Mouse (Mus musculus) gastrocnemius, postnatal 14 days (tissue): ENCODE results near the gene Chrne. TPM values are rescaled to one million over a fixed set of nuclear protein-coding genes. Genes with fewer than 3 reads are reported as not detected.

Experiments used
- DNase-seq: peaks from one replicate; pipeline ENCODE4 v3.0.0; 2021; ENCODE audit warnings: mixed read lengths
- intact Hi-C: fragments of 180-260 bp; cut with DNase I; formaldehyde crosslinking; loops from one replicate; pipeline ENCODE4 v1.15.1; 2025; ENCODE audit warnings: low total_unique reads
- total RNA-seq, 2 experiments: library from RNA; stranded (reverse); gene quantifications; 2 replicates each; pipeline ENCODE4 v1.2.3; 2021

The Chrne gene
- total RNA-seq, 2 experiments from 2014 or later, result 38.7 to 39.4 TPM

DNA sequence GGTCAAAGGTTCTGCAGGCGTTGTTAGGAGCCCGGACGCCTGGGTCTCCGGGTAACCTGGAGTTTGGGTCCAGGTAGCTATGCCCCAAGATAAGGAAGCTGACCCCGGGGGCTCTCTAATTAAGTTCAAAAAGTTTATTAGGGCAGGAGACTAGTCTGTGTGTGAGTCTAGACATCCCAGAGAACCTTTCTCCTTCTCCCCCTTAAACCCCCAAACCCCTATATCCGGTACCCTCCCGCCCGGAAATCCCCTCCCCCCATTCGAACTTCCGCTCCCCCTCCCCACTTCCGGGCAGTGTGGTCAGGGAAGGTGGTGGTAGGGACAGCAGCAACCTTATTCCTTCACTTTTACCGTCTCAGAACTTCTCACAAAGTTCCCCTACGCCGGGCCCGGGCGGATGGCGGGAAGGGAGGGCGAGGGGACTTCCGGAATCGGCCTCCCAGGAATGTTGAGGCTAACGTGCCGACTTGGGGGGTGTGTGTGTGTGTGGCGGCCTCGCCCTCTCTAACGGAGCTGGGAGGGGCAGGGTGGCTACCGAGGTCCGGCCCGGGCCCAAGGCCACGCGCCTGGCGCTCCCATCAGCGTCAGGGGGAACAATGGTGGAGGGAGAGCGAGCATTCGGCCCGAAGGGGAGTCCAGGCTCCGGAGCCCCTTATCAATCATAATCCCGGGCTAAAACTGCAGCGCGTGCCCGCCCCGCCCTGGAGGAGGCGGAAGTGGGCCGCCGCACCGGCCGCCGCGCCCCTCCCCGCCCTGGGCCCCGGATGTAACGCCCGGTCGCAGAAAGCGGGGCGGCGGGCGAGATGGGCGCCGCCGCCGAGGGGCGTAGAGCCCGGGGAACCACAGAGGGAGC lies 34.6 kb upstream of the Chrne start:
- DNase-seq, result peak; percentile 70
- intact Hi-C loops, result no loop called here

DNA sequence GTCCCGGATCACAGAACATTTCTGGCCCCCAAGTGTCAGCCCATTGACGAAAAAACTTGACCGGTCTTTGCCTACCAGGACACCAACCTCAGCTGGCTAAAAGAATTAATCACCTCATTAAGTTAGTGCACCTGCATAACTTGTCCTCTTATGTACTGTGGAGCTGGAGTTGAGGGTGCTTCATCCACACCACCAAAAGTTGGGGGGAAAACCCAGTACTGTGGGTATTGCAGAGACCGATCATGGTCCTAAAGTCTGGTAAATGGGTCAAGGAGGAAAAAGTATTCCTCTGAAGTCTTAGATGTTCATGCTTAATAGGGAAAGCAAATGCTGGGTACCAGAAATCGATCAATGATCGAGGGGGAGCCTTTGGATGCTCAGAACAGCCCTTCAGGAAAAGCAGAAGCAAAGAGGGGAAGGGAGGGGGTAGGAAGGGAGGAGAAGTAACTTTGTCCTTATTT lies 33.9 kb upstream of the Chrne start:
- intact Hi-C loops, result no loop called here

DNA sequence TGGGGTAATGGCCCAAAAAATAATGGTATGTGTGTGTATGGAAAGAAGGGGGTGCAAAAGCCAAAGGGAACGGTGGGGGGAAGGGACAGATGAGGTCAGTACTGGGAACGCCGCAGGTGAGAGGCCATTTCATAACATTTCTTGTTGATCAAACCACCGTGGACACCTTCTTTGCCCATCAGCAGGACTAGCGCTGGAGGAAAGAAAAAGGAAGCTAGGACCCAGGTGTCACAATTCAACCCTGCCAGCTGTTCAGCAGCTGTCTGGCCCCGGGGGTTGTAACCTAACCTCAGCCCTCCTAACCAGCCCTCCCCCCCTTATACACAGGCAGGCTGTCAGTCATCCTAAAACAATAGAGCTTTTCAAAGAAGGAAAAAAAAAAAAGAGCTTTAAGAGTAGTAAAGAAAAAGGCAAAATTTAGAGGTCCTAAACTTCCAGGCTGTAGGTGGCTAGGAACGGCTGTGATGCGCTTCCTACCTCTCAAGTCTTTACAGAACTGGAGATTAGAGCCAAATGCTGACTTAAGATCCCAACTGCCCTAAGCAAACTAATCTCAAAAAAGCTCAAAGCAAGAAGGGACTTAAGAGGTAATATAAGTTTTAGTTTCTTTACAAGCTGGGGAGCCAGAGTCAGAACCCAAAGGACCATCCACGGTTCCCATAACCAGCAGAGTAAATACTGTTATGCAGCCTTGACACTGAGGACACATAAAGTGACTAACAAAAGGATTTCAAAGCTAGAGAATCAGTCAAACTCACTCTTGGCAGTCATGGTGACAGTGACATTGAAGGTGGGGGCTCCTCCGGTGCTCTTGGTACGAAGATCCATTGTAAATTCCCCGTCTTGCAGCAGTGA lies 33.2 kb upstream of the Chrne start:
- intact Hi-C loops, result no loop called here
- DNase-seq, result no peak

More for the DNA sequence above, 33.9 kb upstream of the Chrne start:
- no peak for DNase-seq

DNA sequence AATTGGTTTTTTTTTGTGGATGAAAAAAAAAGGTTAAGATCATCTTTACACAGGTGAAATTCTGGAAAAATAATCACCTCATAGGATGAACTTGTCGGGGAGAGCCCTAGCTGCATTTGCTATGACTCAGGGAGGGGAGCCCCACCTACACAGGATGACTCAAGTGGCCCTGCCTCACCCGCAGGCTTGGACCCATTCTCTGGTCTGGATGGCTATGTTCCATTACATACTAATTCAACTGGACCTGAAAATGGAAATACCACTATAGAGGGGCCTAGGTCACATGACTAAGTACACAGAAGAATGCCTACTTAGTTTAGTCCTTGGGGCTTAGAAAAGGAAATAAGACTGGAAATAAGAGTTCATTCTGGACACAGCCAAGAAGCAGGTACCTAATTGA lies 32.4 kb upstream of the Chrne start:
- intact Hi-C loops, result no loop called here
- no peak for DNase-seq

DNA sequence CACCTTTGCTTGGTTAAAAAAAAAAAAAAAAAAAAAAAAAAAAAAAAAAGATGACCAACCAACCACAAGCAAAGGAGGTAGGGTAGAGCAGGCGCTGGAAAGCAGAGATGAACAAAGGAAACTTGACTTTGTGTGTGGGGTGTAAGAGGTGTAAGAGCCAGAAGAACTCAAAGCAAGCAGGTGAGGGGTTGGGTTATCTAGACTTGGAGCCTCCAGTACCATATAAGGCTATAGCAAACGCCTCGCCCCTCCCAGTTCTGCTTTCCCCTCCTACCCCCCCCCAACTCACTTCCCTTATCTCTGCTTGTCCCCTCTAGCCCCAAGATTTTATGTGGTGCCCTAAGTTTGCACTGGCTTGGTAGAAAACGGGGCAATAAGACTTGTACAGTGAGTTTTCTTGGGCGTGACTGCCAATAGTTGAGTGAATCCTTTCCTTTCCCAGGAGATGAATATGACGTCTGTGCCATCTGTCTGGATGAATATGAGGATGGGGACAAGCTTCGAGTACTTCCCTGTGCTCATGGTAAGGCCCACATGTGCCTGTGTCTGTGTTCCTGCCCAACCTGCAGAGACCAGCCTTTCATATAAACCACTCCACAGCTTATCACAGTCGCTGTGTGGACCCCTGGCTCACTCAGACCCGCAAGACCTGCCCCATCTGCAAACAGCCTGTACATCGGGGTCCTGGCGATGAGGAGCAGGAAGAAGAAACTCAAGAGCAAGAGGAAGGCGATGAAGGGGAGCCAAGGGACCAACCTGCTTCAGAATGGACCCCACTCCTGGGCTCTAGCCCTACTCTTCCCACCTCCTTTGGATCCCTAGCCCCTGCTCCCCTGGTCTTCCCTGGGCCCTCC lies 31.5 kb upstream of the Chrne start:
- DNase-seq, result no peak
- intact Hi-C loops, result no loop called here

DNA sequence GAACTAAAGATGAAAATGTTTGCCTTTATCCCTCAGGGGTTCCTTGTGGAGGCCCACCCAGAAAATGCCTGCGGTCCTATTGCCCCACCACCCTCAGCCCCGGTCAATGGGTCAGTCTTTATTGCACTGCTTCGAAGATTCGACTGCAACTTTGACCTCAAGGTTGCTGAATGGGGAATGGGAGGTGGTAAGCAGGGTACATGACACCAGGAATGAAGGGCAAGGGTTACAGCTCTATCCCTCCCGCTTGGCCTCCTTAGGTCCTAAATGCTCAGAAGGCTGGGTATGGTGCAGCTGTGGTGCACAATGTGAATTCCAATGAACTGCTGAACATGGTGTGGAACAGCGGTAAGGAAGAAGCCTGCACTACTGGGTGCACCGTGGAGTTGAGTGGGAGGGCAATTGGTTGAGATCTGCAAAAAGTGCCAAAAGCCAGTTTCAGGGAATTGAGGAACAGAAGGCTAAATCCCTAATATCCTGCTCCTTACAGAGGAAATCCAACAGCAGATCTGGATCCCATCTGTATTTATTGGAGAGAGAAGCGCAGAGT lies 30.2 kb upstream of the Chrne start:
- DNase-seq, result no peak
- intact Hi-C loops, result no loop called here

DNA sequence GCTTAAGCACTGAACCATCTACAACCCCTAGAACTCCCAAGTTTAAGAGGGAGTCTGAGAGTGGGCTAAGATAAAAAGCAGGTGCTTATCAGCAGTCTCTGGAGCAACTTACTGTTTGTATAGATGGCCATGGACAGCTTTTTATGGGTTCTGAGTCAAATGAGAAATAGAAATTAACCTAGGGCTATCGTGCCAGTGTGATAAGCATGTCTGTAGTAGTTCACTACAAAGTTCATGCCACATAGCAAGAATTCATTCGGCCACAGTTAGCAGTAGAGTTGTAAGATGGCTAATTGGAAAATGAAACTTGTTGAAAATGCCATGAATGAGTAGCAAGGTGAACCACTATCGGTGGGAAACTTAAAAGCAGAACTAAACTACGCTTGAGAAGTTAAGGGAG lies 29.5 kb upstream of the Chrne start:
- intact Hi-C loops, result no loop called here

DNA sequence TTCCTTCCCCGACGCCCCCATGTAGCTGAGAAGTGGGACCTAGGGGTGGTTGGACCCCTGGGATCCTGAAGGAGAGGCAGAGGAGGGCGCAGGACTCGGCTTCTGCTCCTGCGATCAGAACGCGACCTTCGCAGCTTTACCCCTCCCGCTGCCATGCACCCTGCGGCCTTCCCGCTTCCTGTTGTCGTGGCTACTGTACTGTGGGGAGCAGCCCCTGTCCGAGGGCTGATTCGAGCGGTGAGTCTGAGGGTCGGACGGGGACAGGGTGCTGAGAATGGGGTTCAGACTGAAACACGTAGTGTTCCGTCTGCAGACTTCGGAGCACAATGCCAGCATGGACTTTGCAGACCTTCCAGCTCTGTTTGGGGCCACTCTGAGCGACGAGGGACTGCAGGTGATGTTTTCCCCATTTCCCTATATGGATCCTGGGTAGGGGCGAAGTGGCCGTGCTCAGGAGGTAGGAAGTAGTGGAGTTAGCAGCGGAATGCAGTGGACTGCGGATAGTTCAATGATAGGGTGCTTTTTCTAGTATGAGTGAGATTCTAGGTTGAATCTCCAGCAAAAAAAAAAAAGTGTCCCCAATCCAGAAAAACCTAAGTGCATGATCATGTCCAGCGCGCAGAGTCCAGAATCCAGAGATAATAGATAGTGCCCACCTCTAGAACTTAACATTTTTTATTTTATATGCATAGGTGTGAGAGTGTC lies 28.9 kb upstream of the Chrne start:
- intact Hi-C loops, result no loop called here
- DNase-seq, result no peak

More for the DNA sequence above, 29.5 kb upstream of the Chrne start:
- no peak for DNase-seq

DNA sequence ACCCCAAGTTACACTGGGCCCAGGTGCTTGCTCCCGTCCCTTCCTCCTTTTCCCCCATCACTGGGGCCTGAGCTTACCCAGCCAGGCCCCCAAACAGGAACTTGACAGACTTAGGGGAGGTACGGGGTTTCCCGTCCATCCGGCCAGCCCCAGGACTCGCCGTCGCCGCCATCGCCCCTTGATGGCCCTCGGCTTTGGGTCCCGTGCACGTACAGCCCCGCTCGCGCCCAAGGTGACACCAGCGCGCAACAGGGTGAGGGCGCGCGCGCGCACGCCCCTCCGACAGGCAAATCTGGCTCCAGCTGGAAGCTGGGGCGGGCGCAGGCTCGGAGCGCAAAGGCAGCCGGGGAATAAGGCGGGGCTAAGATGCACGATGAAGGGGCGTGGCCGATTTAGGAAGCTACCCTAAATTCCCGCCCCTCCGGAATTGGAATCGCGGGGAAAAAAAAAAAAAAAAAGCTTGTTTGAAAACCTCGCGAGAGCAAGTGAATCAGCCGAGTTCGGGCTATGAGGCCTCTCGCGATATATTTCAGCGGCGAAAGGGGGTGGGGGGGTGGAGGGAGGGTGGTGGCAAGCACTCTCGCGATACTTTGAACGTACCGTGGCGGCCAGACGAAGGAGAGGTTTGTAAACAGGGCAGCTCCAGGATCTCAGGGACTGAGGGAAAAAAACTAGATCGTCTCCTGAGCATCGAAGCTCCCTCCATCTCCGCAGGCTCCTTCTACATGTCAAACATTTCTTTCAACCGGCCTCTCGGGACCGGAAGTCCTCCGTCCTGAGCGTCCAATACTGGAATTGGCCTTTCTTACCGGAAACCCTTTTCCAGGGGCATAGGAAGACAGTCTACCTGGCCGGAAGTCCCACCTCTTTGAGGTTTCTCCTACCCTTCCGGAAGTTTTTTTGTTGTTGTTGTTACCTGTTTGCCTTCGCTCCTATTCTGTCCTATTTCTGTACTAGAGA lies 28.0 kb upstream of the Chrne start, which contains the start of the genes Rnf167 and Slc25a11:
TSS of gene Rnf167 (plus strand) at position 545 of the 960 bp plus-strand sequence.
TSS of gene Slc25a11 (minus strand) at position 789 of the 960 bp plus-strand sequence.
- DNase-seq, result peak; percentile 96
- intact Hi-C loops, result no loop called here

DNA sequence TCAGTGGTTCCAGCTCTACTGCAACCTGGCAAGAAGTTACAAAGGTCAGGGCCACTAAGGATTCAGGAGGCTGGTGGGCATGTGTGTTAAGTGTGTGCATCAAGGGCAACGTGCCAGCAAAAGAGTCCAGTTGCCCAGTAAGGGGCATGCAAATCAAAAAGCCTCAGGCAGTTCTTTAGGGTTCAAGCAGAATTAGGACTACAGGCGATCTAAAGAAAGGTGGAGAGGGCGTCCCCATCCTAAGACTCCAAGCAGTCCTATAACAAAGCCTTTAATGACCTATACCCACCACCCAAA lies 27.2 kb upstream of the Chrne start:
- no peak for DNase-seq
- intact Hi-C loops, result no loop called here

DNA sequence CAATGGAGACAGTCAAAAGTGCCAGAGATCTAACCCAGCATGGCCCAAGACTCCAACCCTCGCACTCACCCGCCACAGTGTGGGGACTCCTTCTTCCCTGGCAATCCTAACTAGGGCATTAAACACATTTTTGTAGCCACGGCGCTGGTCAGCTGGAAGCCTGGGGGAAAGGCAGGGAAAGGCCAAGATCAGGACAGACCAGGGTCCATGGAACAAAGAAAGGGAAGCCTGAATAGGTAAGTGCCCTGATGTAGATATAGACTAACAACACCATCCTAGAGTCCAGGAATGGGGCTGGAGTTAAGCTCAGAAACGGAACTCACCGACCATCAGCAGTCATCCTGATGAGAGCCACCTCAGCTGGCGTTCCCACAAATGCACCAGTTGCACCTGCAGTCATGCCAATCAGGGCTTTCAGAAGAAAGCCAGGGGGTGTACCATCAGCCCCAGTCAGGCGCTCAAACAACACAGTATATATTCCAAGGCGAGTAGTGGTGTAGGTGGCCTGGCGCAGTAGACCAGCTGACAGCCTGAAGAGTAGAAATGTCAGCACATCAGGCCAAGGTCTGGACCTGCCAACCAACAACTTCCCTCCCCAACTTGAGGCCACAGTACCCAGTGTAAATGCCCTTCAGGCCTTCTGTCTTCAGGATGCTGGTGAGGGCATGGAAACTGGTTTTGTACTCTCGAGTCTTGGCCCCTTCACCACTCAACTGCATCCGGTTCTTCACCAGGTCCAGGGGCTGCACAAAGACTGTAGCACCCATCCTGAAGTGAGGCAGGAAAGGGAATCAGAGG lies 26.6 kb upstream of the Chrne start:
- intact Hi-C loops, result no loop called here
- DNase-seq, result no peak

DNA sequence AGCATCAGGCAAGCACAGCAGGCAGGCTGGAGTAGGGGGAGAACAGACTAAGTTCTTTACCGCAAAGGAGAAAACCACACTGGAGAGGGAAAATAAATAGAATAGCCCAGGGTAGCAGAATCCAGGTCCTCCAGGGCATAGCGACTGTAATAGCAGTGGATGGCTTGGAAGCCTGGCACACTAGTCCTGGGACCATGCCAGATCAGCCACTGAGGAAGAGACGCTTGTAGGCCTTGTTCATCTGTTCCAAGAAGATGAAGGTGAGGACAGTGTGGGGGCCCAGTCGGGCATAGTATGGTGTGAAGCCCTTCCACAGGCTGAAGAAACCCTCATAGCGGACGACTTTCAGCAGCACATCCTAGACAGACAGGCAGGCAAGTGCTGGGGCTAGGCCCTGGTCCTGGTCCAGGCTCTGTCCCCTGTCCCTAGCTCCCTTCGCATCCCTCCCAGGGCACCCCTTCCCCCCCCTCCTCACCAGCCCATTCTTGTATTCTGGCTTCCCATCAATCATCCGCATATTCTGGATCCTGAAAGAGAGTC lies 25.6 kb upstream of the Chrne start:
- DNase-seq, result no peak
- intact Hi-C loops, result no loop called here

DNA sequence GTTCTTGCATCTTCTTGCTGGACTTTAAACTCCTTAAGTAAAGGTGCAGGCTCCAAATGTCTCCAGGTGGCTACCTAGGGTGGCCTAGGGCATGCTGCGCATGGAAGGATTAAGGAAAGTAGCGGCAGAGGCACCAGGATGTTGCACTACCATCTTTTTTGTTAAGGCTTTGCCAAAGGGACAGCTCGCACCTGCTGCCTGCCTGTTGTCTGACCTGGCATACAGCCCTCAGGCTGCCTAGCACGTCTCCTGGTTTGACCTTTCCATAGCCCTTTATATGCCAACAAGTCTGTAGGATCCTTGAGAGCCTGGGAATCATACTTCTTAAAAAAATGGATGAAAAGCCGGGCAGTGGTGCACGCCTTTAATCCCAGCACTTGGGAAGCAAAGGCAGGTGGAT lies 24.0 kb upstream of the Chrne start:
- no peak for DNase-seq
- intact Hi-C loops, result no loop called here

DNA sequence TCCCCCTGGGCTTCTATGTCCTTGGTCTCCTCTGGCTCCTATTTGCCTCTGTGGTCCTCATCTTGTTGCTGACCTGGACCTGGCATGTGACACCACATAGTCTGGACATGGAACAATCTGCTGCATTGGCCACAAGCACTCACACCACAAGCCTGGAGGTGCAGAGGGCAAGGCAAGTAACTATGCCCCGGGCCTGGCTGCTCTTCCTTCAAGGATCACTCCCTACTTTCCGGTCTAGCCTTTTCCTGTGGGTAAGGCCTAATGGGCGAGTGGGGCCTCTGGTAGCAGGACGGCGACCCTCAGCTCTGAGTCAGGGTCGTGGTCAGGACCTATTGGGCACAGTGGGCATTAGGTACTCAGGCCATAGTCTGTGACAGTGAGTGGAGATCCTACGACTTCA lies 22.2 kb upstream of the Chrne start:
- intact Hi-C loops, result no loop called here
- no peak for DNase-seq

DNA sequence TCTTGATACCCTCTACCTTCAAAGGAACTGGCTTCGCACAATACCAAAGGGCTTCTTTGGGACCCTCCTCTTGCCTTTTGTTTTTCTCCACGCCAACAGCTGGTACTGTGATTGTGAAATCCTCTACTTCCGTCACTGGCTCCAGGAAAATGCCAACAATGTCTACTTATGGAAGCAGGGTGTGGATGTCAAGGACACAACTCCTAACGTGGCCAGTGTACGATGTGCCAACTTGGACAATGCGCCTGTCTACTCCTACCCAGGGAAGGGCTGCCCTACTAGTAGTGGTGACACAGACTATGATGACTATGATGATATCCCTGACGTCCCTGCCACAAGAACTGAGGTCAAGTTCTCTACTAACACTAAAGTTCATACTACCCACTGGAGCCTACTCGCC lies 21.0 kb upstream of the Chrne start:
- DNase-seq, result no peak
- intact Hi-C loops, result no loop called here

DNA sequence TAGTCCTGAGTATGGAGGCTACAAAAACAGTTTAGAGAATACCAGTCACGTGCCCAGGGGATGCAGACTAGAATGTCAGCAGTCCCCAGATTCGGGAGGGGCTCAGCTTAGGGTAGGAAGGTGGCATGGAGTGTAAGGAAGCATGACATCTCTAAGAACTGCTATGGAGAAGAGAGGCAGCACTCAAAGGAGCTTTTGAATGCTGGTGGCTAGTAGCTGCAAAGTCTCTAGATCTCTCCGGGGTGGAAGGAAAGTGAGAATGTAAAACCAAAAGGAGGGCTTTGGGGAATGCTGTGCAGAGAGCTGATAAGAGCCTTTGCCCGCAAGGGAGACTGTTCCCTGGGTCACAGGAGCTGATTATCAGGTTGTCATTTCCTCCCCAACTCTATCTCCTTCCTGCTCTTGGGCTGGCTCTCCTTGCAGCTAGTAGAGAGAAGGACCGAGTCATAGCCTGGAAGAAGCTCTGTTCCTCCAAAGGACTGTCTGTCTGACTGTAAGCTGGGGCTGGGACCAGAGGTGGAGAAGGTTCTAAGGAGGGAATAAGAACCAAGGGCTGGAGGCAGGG lies 19.8 kb upstream of the Chrne start, which contains the start of gene Gp1ba:
TSS of gene Gp1ba (plus strand) at position 409 of the 565 bp plus-strand sequence.
- intact Hi-C loops, result no loop called here

More for the DNA sequence above, 19.8 kb upstream of the Chrne start, which contains the start of gene Gp1ba:
- no peak for DNase-seq
